Mouse (Mus musculus): Measurements from ENCODE around the gene Tas1r3.

The Tas1r3 gene

GRCm38 (mm10) chr4:155886330-155886729 lies 23.2 kb upstream of the Tas1r3 start:
- peak; percentile 0 for DNase-seq

DNA sequence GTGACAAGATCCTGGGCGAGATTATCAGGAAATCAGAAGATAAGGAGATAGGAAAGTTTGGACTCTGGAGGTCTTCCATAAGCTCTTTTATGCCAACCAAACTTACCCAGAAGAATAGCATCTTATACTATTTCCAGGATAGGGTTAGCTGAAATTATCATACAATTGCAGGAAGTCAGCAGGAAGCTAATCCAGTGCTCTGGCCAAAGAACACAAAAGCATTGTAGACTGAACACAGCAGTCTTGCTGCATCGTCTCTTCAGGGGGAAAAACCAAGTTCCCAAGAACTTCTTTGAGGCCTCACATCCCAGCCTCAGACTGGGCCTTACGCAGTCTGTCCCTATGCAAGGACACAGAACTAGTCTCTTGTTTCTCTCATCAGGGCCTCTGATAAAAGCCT lies 20.4 kb upstream of the Tas1r3 start:
- DNase-seq: no peak

DNA sequence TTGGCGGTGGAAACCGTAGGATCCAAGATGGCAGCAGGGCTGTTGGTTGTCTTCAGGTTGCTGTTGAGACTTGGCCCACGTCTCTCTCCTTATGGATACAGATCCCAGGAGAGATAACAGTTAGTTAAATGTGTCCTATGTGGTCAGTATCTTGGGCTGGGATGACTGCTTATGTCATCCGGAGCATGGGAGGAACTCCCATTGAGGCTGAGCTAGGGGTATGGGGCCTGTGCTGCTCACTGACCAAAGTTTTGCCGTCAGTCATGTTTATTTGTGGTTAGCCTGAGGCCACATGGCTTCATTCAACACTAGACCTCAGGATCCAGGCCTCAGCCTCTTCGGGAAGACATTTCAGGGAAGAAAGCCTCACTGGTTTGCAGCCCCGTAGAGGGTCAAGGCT lies 8.2 kb upstream of the Tas1r3 start:
- peak; percentile 0 for DNase-seq

GRCm38 (mm10) chr4:155869317-155870033 lies 6.3 kb upstream of the Tas1r3 start, which contains the start of the genes Cptp and Ints11:
Gene Cptp, minus strand, starts transcription at chr4:155869440.
Gene Ints11, plus strand, starts transcription at chr4:155869546.
- peak; percentile 97 for DNase-seq

- DNase-seq: no peak
Measured at GRCm38 (mm10) chr4:155868614-155869298, 5.6 kb upstream of the Tas1r3 start.

DNA sequence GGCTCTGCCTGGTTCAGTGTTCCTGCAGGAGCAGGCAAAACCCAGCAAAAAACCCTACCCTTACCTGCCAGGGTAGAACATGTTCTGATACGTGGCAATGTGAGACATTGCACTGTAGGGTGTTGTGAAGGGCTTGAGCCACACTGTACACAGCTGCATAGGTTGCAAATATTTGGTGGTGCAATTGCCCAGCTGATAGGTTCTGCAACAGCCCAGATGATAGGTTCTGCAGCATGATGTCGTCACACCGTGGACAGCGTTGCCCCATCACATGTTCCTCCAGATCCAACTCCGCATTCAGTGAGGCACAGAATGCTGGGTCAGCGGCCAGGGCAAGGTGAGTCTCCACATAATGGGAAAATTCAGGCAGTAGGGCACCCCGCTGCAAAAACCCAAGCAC lies 1.4 kb downstream of the Tas1r3 start:
- no peak for DNase-seq

GRCm38 (mm10) chr4:155859318-155859717 lies 3.8 kb downstream of the Tas1r3 start:
- no peak for DNase-seq

DNA sequence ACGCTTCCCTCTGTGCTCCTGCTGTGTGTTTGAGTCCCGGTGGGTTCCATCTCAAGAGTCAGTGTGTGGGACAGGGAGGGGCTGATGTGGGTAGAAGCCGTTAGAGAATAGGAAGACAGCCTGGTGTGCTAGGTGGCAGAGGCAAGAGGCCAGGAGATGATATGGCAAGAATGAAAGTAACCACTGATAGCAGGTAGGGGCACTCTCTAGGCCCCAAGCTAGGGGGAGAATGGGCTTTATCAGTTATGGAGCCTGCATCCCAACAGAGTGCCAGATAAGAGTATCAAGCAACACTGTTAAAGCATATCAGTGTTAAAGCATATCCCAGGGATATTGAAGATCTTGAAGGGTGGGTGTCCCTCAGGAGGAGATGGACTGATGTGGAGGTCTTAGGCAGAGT lies 6.3 kb downstream of the Tas1r3 start:
- DNase-seq: no peak

DNA sequence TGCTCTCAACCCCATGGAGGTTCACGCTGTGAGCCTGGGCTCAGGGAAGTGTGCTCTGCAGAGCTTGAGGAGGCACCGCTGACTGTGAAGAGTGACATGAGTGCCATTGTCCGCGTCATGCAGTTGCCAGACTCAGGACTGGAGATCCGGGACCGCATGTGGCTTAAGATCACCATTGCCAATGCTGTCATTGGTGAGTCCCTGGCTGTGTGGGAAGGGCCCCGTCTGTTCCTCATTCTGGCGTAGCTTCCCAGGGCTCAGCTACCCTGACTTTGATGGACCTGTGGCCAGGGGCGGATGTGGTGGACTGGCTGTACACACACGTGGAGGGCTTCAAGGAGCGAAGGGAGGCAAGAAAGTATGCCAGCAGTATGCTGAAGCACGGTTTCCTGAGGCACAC lies 7.1 kb downstream of the Tas1r3 start:
- DNase-seq: no peak

DNA sequence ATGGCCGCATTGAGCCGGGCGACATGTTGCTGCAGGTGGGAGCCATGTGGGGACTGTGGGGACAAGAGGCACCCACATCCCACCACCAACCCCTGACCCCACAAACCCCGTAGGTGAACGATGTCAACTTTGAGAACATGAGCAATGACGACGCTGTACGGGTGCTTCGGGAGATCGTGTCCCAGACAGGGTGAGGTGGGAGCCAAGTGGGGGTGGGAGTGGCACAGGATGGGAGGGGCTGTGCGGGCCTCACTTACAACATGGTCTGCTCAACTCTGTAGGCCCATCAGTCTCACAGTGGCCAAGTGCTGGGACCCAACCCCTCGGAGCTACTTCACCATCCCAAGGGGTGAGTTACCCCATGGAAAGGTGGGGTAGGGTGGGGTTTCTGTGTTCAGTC lies 8.2 kb downstream of the Tas1r3 start:
- no peak for DNase-seq

DNA sequence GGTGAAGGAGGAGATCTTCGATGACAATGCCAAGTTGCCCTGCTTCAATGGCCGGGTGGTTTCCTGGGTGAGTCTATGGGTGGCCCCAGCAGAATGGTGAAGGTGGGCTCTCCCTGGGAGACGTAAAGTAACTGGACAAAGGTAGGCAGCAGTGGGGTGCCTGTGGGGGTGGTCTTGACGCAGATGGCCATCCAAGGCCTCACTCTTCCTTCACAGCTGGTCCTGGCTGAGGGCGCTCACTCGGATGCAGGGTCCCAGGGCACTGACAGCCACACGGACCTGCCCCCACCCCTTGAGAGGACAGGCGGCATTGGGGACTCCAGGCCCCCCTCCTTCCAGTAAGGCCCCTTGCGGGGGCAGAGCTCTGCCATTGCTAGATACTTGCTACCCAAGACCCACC lies 9.7 kb downstream of the Tas1r3 start:
- no peak for DNase-seq

- no peak for DNase-seq
Measured at GRCm38 (mm10) chr4:155851951-155852411, 11.2 kb downstream of the Tas1r3 start.

DNA sequence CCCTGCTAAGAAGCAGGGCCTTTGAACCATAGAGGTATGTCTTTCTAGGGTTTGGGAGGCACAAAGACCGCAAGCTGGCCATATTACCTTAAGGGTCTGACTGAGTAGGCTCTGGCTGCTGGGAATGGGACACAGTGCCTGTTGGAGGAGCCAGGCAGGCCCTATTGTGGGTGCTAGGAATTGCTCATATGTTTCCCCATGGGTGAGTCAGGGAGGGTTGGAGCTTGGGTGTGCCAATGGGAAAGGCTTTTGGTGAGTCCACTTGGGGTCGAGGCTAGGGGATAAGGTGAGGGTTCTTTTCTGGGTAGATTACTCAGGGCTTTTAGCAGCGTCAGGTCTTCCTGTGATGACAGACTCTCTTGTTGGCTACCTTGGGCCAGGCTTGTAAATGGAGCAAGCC lies 11.8 kb downstream of the Tas1r3 start:
- no peak for DNase-seq

- DNase-seq: no peak
Measured at GRCm38 (mm10) chr4:155849792-155850451, 13.2 kb downstream of the Tas1r3 start.

GRCm38 (mm10) chr4:155849391-155849790 lies 13.8 kb downstream of the Tas1r3 start:
- no peak for DNase-seq

- DNase-seq: no peak
Measured at GRCm38 (mm10) chr4:155848434-155849095, 14.6 kb downstream of the Tas1r3 start.

- no peak for DNase-seq
Measured at GRCm38 (mm10) chr4:155847591-155848352, 15.4 kb downstream of the Tas1r3 start.

- peak; percentile 94 for DNase-seq
Measured at GRCm38 (mm10) chr4:155846871-155847578, 16.1 kb downstream of the Tas1r3 start, which contains the start of gene Dvl1. Gene Dvl1, plus strand, starts transcription at chr4:155847402.

GRCm38 (mm10) chr4:155843231-155843630 lies 19.9 kb downstream of the Tas1r3 start:
- DNase-seq: no peak

DNA sequence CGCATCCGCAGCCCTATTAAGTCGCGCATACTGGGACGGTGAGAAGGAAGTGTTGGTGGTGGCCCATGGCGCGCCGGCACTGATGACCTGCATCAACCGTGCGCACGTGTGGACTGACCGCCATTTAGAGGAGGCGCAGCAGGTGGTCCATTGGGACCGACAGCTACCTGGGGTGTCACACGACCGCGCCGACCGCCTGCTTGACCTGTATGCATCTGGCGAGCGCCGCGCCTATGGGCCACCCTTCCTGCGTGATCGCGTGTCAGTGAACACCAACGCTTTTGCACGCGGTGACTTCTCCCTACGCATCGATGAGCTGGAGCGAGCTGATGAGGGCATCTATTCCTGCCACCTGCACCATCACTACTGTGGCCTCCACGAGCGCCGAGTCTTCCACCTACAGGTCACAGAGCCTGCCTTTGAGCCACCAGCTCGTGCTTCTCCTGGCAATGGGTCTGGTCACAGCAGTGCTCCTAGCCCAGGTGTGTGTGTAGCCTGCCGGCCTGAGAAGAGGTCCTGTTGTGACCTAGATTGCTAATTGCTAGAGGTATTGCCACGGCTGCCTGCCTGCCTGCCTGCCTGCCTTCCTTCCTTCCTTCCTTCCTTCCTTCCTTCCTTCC lies 21.4 kb downstream of the Tas1r3 start:
- no peak for DNase-seq

DNA sequence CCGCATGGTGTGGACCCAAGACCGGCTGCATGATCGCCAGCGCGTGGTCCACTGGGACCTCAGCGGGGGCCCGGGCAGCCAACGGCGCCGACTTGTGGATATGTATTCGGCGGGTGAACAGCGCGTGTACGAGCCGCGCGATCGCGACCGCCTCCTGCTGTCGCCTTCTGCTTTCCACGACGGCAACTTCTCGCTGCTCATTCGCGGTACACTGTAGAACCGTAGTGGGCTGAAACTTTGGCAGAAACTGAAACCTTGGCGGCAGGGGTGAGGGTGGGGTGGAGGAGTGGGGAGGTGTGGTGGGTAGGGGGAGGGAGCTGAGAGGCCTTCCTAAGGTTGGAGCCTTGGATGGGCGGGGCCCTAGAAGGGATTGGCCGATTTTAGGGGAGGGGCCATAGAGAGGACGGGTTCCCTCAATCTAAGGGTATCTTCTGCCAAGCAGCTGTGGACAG lies 22.1 kb downstream of the Tas1r3 start:
- DNase-seq: no peak
